Mouse (Mus musculus): ENCODE data around the gene 4930513O06Rik. TPM values are rescaled to one million over a fixed set of nuclear protein-coding genes. Genes with fewer than 3 reads are reported as not detected.

The 4930513O06Rik gene
- total RNA-seq (2014; rRNA removed) (not detected in 2 replicates), polyA plus RNA-seq (2015; fragmentation: Nextera tagmentation; extraction: Ambion mirVana) (not detected in 2 replicates)

DNA sequence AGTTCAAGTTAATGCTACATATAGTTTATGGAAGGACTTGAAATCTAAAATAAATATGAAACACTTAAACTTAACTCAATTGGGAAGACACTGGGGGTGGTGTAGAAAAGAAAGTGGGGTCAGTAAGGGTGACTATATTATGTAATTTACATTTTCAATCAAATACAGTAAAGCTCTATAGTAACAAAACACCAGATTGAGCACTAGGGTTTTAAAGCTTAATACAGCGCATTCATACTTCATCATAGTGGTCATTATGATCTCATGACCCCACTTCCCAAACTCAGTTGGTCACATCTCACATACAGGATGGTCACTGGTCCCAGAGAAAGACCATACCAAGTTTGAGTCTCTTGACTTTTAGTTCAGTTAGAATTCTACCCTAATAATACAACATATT, at the start of gene 4930513O06Rik:
Gene 4930513O06Rik (plus strand): TSS at position 301 of the 400 bp plus-strand sequence.
- whole genome bisulfite sequencing: 92% methylated on average over 1 of the region's 1 CpGs
- ATAC-seq (ENCODE audit: low FRiP score): no peak
- Histone ChIP-seq H3K4me3 (ENCODE audit: low read depth, low read length) (no peak within 1 kb of the TSS), H3K4me2 (ENCODE audit: low read depth, low read length, poor library complexity, severe bottlenecking) (no peak within 1 kb of the TSS), H3K9ac (replicated peaks; ENCODE audit: low read length, poor library complexity, severe bottlenecking) (no peak within 1 kb of the TSS), H3K27ac (ENCODE audit: low read depth, low read length) (no peak within 1 kb of the TSS), H3K27me3 (ENCODE audit: insufficient read depth, low read length) (no peaks in the 10 kb centered on the region), H3K9me3 (ENCODE audit: low read length) (no peaks in the 10 kb centered on the region), H3K36me3 (ENCODE audit: insufficient read depth, low read length) (no peaks in the 10 kb centered on the region), H3K4me1 (ENCODE audit: insufficient read depth, low read length) (no peaks in the 10 kb centered on the region)
- TF ChIP-seq CTCF (IDR thresholded peaks at IDR 0.05): no peak
- no peak for DNase-seq (ENCODE audit: low spot score)

DNA sequence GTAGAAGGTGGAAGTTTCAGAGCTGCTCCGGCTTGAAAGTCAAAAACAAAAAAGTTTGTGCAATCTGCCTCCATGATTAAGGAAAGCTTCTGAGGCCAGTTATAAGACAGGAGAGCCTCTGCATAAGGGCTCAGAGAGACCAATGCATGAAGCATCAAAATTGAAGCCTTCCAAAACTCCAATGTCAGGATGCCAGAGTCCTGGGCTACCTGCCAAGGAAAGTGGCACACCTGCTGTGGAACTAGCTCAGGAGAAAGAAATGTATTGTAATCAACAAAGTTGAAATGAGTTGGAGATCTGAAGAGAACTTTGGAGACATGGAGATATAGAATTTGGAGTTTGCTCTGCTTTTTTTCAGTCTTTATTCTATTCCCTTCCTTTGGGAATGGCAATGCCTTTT, 48.4 kb upstream of the 4930513O06Rik start:
- Histone ChIP-seq H3K9ac (replicated peaks; ENCODE audit: low read length, poor library complexity, severe bottlenecking) (no peak overlapping the region), H3K4me3 (ENCODE audit: low read depth, low read length) (no peak overlapping the region), H3K36me3 (ENCODE audit: insufficient read depth, low read length) (no peaks in the 10 kb centered on the region), H3K9me3 (ENCODE audit: low read length) (no peaks in the 10 kb centered on the region), H3K4me2 (ENCODE audit: low read depth, low read length, poor library complexity, severe bottlenecking) (no peak overlapping the region), H3K27ac (ENCODE audit: low read depth, low read length) (no peak overlapping the region), H3K27me3 (ENCODE audit: insufficient read depth, low read length) (no peaks in the 10 kb centered on the region), H3K4me1 (ENCODE audit: insufficient read depth, low read length) (no peaks in the 10 kb centered on the region)
- WGBS: 86% methylated on average over 1 of the region's 1 CpGs
- ATAC-seq (ENCODE audit: low FRiP score) (no peak), DNase-seq (ENCODE audit: low spot score) (peak; percentile 1)
- TF ChIP-seq CTCF (IDR thresholded peaks at IDR 0.05): no peak

DNA sequence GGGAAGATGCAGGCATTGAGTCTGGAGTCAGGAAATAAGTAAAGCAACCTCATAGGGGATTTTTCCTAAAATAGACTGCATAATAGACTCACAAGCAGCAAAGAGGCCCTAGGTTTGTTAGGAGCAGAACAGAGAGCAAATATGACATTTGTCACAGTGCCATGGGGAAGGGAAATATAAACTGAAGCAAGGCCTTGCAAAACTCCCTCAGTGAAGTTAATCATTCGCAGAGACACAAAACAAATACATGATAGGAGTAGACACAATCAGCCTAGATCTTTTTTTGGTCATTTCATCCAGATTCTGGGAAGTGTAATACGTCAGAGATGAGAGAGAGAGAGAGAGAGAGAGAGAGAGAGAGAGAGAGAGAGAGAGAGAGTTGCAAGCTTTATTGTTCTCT, 46.7 kb upstream of the 4930513O06Rik start:
- H3K4me3 ChIP-seq (ENCODE audit: low read depth, low read length): no peak overlapping the region
- H3K4me2 ChIP-seq (ENCODE audit: low read depth, low read length, poor library complexity, severe bottlenecking): no peak overlapping the region
- no peak for ATAC-seq (ENCODE audit: low FRiP score)
- H3K27ac ChIP-seq (ENCODE audit: low read depth, low read length): no peak overlapping the region
- H3K27me3 ChIP-seq (ENCODE audit: insufficient read depth, low read length): no peaks in the 10 kb centered on the region
- H3K9me3 ChIP-seq (ENCODE audit: low read length): no peaks in the 10 kb centered on the region
- no peaks in the 10 kb centered on the region for H3K4me1 ChIP-seq (ENCODE audit: insufficient read depth, low read length)
- DNase-seq (ENCODE audit: low spot score): no peak
- no peak for TF ChIP-seq CTCF (IDR thresholded peaks at IDR 0.05)
- 73% methylated on average over 2 of the region's 2 CpGs for WGBS
- no peaks in the 10 kb centered on the region for H3K36me3 ChIP-seq (ENCODE audit: insufficient read depth, low read length)
- no peak overlapping the region for H3K9ac ChIP-seq (replicated peaks; ENCODE audit: low read length, poor library complexity, severe bottlenecking)

DNA sequence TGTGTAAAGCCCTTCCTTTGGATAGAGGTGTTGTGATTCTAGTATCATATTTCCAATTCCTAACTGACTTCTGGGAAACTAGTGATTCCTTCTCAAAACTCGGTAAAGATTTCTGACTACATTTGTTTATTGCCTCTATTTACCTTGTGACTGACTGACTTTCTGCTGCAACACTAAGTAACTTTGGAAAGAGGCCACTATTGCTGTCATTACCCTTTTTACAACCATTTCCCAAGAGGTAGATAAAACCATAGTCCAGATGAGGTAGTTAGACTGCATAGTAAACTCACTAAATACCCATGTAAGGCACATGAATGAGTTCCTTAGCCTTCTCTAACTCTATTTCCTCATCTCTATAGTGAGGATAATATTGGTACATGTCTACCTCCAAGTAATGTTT, 44.9 kb upstream of the 4930513O06Rik start:
- ATAC-seq (ENCODE audit: low FRiP score) (no peak), DNase-seq (ENCODE audit: low spot score) (no peak)
- no peaks in the 10 kb centered on the region for H3K4me1 ChIP-seq (ENCODE audit: insufficient read depth, low read length)
- H3K4me2 ChIP-seq (ENCODE audit: low read depth, low read length, poor library complexity, severe bottlenecking): no peak overlapping the region
- TF ChIP-seq CTCF (IDR thresholded peaks at IDR 0.05): no peak
- no peak overlapping the region for H3K9ac ChIP-seq (replicated peaks; ENCODE audit: low read length, poor library complexity, severe bottlenecking)
- 87% methylated on average over 1 of the region's 1 CpGs for WGBS
- H3K4me3 ChIP-seq (ENCODE audit: low read depth, low read length): no peak overlapping the region
- no peaks in the 10 kb centered on the region for H3K27me3 ChIP-seq (ENCODE audit: insufficient read depth, low read length)
- H3K36me3 ChIP-seq (ENCODE audit: insufficient read depth, low read length): no peaks in the 10 kb centered on the region
- no peaks in the 10 kb centered on the region for H3K9me3 ChIP-seq (ENCODE audit: low read length)
- no peak overlapping the region for H3K27ac ChIP-seq (ENCODE audit: low read depth, low read length)

DNA sequence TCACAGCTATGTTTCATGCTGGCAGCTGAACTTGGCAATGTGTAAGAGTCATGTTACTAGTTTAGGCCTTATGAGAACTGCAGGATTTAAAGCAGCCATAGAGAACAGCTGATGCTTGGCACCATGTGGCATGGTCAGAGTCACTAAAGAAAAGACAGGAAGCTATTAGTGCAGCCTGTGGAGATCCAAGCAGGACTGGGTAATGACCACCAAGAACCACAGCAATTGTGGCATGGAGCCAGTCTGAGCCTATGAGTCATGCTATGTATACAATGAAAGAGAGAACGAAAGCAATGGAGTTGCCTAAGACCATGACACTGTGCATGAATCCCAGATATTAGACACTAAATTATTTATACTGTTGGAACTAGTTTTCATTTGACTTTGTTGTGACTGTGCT, 34.1 kb upstream of the 4930513O06Rik start:
- Histone ChIP-seq H3K27ac (ENCODE audit: low read depth, low read length) (no peak overlapping the region), H3K9me3 (ENCODE audit: low read length) (no peaks in the 10 kb centered on the region), H3K4me1 (ENCODE audit: insufficient read depth, low read length) (no peaks in the 10 kb centered on the region), H3K36me3 (ENCODE audit: insufficient read depth, low read length) (no peaks in the 10 kb centered on the region), H3K4me2 (ENCODE audit: low read depth, low read length, poor library complexity, severe bottlenecking) (no peak overlapping the region), H3K4me3 (ENCODE audit: low read depth, low read length) (no peak overlapping the region), H3K27me3 (ENCODE audit: insufficient read depth, low read length) (no peaks in the 10 kb centered on the region), H3K9ac (replicated peaks; ENCODE audit: low read length, poor library complexity, severe bottlenecking) (no peak overlapping the region)
- 79% methylated on average over 1 of the region's 1 CpGs for WGBS
- DNase-seq (ENCODE audit: low spot score): peak; percentile 14
- no peak for ATAC-seq (ENCODE audit: low FRiP score)
- no peak for TF ChIP-seq CTCF (IDR thresholded peaks at IDR 0.05)

DNA sequence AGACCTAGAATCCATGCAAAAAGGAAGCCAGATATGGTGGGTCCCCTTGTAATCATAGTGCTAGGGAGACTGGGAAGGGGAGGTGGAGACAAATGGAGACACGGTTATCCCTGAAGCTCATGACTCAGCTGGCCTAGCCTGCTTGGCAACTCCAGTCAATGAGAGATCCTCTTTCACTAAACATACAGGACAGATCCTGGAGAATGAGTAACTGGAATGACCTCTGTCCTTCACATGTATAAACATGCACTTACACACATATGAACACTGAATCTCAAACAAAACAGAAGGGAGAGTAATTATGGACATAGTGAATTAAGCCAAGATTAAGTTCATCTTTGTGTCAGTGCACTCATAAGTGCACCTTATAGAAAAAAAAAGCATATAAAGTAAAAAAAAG, 32.9 kb upstream of the 4930513O06Rik start:
- Histone ChIP-seq H3K4me2 (ENCODE audit: low read depth, low read length, poor library complexity, severe bottlenecking) (no peak overlapping the region), H3K9ac (replicated peaks; ENCODE audit: low read length, poor library complexity, severe bottlenecking) (no peak overlapping the region), H3K9me3 (ENCODE audit: low read length) (no peaks in the 10 kb centered on the region), H3K27me3 (ENCODE audit: insufficient read depth, low read length) (no peaks in the 10 kb centered on the region), H3K36me3 (ENCODE audit: insufficient read depth, low read length) (no peaks in the 10 kb centered on the region), H3K27ac (ENCODE audit: low read depth, low read length) (no peak overlapping the region), H3K4me3 (ENCODE audit: low read depth, low read length) (no peak overlapping the region), H3K4me1 (ENCODE audit: insufficient read depth, low read length) (no peaks in the 10 kb centered on the region)
- TF ChIP-seq CTCF (IDR thresholded peaks at IDR 0.05): no peak
- no peak for DNase-seq (ENCODE audit: low spot score)
- 93% methylated on average over 1 of the region's 1 CpGs for WGBS
- no peak for ATAC-seq (ENCODE audit: low FRiP score)
